Mouse (Mus musculus): ENCODE measurements at regions not wholly inside any gene's neighbourhood (a gene's known extent, or its start where the extent isn't known, plus 50 kb on each side); places are given as distances from the start of the nearest gene placed in this dataset.

DNA sequence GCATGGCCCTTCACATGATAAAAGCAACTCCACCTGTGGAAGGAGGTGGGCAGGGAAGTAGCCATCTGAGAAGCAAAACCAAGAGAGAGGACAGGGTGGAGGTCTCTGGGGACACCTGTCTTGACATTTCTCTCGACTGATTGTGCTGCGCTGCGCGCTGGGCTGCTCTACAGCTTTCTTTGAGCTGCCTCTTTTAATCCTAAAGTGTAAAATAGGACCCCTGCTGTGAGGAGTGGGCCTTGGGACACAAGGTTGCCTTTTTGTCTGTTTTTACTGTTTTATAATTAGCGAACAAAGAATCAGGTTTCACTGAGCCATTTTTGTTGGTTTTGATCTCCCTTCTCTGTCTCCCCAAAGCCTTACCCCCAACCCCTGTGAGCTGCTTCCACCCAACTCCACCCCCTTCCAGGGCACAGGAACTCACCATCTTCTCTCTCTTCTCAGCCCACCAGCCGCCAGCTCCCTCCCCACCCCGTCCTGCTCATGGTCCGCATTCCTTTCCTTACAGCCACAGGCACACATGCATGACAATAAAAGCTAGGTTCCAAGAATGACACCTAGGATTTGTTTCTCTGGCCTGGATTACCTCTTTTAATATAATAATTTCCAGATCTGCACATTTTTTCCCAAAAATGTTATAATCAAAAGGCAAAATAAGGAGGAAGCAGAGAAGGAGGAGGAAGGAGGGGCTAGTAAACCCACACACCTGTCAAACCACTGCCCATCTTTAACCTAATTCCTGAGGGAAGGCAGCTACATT is 57.3 kb downstream of the Cbln4 start:
- TF ChIP-seq SIN3A (IDR thresholded peaks at IDR 0.05; ENCODE audit: low read length) (no peak), NRF1 (IDR thresholded peaks at IDR 0.05; ENCODE audit: low read depth, low read length) (no peak), CTCF (conservative IDR thresholded peaks at IDR 0.05 in 1 of 2, IDR thresholded peaks at IDR 0.05 in 1 of 2; ENCODE audit: low read depth in 2 of 2, low read length in 2 of 2) (no peak), ZKSCAN1 (IDR thresholded peaks at IDR 0.05; ENCODE audit: borderline replicate concordance, low read depth, low read length) (no peak), ZMIZ1 (IDR thresholded peaks at IDR 0.05; ENCODE audit: low read depth, low read length) (no peak), JUND (conservative IDR thresholded peaks at IDR 0.05; ENCODE audit: low read depth, low read length) (no peak)
- no peak for DNase-seq (ENCODE audit: extremely low read depth)
- no peak overlapping the region for H3K27ac ChIP-seq (ENCODE audit: insufficient read depth, low read depth)
- H3K79me2 ChIP-seq (replicated peaks; ENCODE audit: control insufficient read depth, extremely low read depth, insufficient read depth, poor library complexity, severe bottlenecking), result no peaks in the 10 kb centered on the region
- in situ Hi-C loops (cut with MboI; ENCODE audit: low pct_ligation_motif_present, low pct_unique_long_range_greater_than_20kb, low sequenced_read_pairs), result no loop called here
- no peaks in the 10 kb centered on the region for H3K36me3 ChIP-seq (replicated peaks in 1 of 2; ENCODE audit: control insufficient read depth in 1 of 2, insufficient read depth in 1 of 2, low read length in 1 of 2)
- no peak overlapping the region for H3K4me3 ChIP-seq (replicated peaks in 1 of 3; ENCODE audit: low read depth in 2 of 3, low read length in 2 of 3, poor library complexity in 1 of 3)
- dilution Hi-C loops (cut with MboI; ENCODE audit: extremely low pct_ligation_motif_present, extremely low pct_unique_long_range_greater_than_20kb, low sequenced_read_pairs), result no loop called here
- H3K4me1 ChIP-seq (ENCODE audit: control insufficient read depth in 1 of 2, insufficient read depth in 2 of 2), result no peaks in the 10 kb centered on the region
- H3K4me2 ChIP-seq (ENCODE audit: insufficient read depth, low read depth, poor library complexity, severe bottlenecking), result no peak overlapping the region
- H3K9ac ChIP-seq (ENCODE audit: insufficient read depth, low read depth), result no peak overlapping the region
- peaks cover 91% of the 10 kb centered on the region for H3K9me3 ChIP-seq (replicated peaks; ENCODE audit: low read length)
- H3K27me3 ChIP-seq (replicated peaks), result no peaks in the 10 kb centered on the region

DNA sequence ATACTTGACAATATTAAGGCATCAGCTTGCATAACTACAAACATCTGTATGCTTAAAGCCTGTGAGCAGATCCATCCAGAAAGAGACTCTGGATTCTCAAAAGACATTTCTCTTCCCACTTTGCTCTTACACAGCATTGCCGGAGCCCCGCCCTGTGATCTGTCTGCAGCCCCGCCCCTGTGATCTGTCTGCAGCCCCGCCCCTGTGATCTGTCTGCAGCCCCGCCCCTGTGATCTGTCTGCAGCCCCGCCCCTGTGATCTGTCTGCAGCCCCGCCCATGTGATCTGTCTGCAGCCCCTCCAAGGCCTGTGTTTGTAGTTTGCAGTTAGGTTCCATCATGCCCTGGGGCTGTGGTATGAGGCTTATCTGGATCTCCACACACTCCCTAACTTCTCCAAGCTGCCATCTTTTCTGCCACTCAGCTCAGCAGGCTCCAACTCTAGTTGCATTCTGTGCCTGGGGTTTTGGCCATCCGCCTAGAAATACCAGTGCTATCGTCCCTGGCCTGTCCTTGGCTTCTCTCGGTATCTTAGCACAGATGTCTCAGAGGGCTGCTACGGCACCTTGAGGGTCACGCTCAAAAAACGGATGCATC is 73.9 kb downstream of the Cbln4 start:
- dilution Hi-C loops (cut with MboI; ENCODE audit: extremely low pct_ligation_motif_present, extremely low pct_unique_long_range_greater_than_20kb, low sequenced_read_pairs), result no loop called here
- H3K9me3 ChIP-seq (replicated peaks; ENCODE audit: low read length), result peaks cover 83% of the 10 kb centered on the region
- in situ Hi-C loops (cut with MboI; ENCODE audit: low pct_ligation_motif_present, low pct_unique_long_range_greater_than_20kb, low sequenced_read_pairs), result no loop called here

More for the DNA sequence above, 73.9 kb downstream of the Cbln4 start:
- no peaks in the 10 kb centered on the region for H3K27me3 ChIP-seq (replicated peaks)
- no peaks in the 10 kb centered on the region for H3K4me1 ChIP-seq (ENCODE audit: control insufficient read depth in 1 of 2, insufficient read depth in 2 of 2)
- H3K79me2 ChIP-seq (replicated peaks; ENCODE audit: control insufficient read depth, extremely low read depth, insufficient read depth, poor library complexity, severe bottlenecking), result no peaks in the 10 kb centered on the region
- no peaks in the 10 kb centered on the region for H3K36me3 ChIP-seq (replicated peaks in 1 of 2; ENCODE audit: control insufficient read depth in 1 of 2, insufficient read depth in 1 of 2, low read length in 1 of 2)
- H3K27ac ChIP-seq (ENCODE audit: insufficient read depth, low read depth), result no peak overlapping the region
- TF ChIP-seq JUND (conservative IDR thresholded peaks at IDR 0.05; ENCODE audit: low read depth, low read length), result no peak
- TF ChIP-seq POLR2A (IDR thresholded peaks at IDR 0.05; ENCODE audit: low read depth, low read length), result no peak
- TF ChIP-seq SIN3A (IDR thresholded peaks at IDR 0.05; ENCODE audit: low read length), result no peak
- no peak for TF ChIP-seq MYC (IDR thresholded peaks at IDR 0.05; ENCODE audit: low read depth, low read length)
- TF ChIP-seq TBP (conservative IDR thresholded peaks at IDR 0.05; ENCODE audit: low read depth, low read length), result no peak
- TF ChIP-seq NRF1 (IDR thresholded peaks at IDR 0.05; ENCODE audit: low read depth, low read length), result no peak
- no peak for TF ChIP-seq PAX5 (IDR thresholded peaks at IDR 0.05; ENCODE audit: low read length)
- TF ChIP-seq SMC3 (IDR thresholded peaks at IDR 0.05; ENCODE audit: low read depth, low read length), result no peak
- TF ChIP-seq BHLHE40 (IDR thresholded peaks at IDR 0.05; ENCODE audit: low read depth, low read length), result no peak
- no peak for TF ChIP-seq ZC3H11A (IDR thresholded peaks at IDR 0.05; ENCODE audit: low read depth, low read length)
- no peak for TF ChIP-seq TCF12 (IDR thresholded peaks at IDR 0.05; ENCODE audit: low read depth, low read length)
- no peak for TF ChIP-seq ZMIZ1 (IDR thresholded peaks at IDR 0.05; ENCODE audit: low read depth, low read length)
- TF ChIP-seq MAFK (IDR thresholded peaks at IDR 0.05; ENCODE audit: insufficient replicate concordance, low read length), result no peak
- no peak for TF ChIP-seq EP300 (IDR thresholded peaks at IDR 0.05; ENCODE audit: low read length)
- no peak for TF ChIP-seq JUN (IDR thresholded peaks at IDR 0.05; ENCODE audit: insufficient read depth, low read depth, low read length)
- no peak for TF ChIP-seq CTCF (conservative IDR thresholded peaks at IDR 0.05 in 1 of 2, IDR thresholded peaks at IDR 0.05 in 1 of 2; ENCODE audit: low read depth in 2 of 2, low read length in 2 of 2)
- TF ChIP-seq MAZ (IDR thresholded peaks at IDR 0.05; ENCODE audit: low read depth, low read length), result no peak
- no peak for TF ChIP-seq UBTF (IDR thresholded peaks at IDR 0.05; ENCODE audit: low read depth, low read length)
- no peak for TF ChIP-seq MAX (IDR thresholded peaks at IDR 0.05; ENCODE audit: low read length)
- DNase-seq (ENCODE audit: extremely low read depth), result no peak
- H3K4me3 ChIP-seq (replicated peaks in 1 of 3; ENCODE audit: low read depth in 2 of 3, low read length in 2 of 3, poor library complexity in 1 of 3), result no peak overlapping the region
- no peak overlapping the region for H3K4me2 ChIP-seq (ENCODE audit: insufficient read depth, low read depth, poor library complexity, severe bottlenecking)
- no peak overlapping the region for H3K9ac ChIP-seq (ENCODE audit: insufficient read depth, low read depth)

Data from CH12.LX (cell line).